Mouse (Mus musculus) Muller cell, postnatal 12 days (primary cell): ENCODE measurements around the gene Gm2001.
"Not testable (repeated sequence)": the region's sequence is repeated elsewhere in the genome, so short reads cannot be mapped to it uniquely, and the experiment has no call there.

Experiments
- DNase-seq: peaks from one replicate; pipeline ENCODE4 v3.0.0-alpha.2; 2015; ENCODE audit errors: inconsistent ontology term

The Gm2001 gene

GRCm38 (mm10) chr12:87842239-87842638 is at the start of gene Gm2001:
Gene Gm2001 (minus strand): TSS chr12:87842339.
- not testable (repeated sequence) for DNase-seq

DNA sequence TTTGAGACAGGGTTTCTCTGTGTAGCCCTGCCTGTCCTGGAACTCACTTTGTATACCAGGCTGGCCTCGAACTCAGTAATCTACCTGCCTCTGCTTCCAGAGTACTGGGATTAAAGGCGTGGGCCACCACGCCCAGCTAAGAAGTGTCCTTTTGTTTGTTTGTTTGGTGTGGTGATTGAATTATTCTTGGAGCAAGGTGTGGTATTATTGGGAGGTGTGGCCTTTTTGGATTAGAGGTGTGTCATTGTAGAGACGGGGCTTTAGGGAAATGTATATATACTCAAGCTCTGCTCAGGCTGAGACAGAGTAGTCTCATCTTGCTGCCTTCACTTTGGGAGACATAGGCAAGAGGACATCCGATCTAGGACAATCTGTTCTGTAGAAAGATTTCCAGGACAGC is 31.6 kb upstream of the Gm2001 start, which contains the start of gene Gm2016:
TSS of gene Gm2016 (plus strand) at position 301 of the 400 bp plus-strand sequence.
- DNase-seq, result not testable (repeated sequence)

DNA sequence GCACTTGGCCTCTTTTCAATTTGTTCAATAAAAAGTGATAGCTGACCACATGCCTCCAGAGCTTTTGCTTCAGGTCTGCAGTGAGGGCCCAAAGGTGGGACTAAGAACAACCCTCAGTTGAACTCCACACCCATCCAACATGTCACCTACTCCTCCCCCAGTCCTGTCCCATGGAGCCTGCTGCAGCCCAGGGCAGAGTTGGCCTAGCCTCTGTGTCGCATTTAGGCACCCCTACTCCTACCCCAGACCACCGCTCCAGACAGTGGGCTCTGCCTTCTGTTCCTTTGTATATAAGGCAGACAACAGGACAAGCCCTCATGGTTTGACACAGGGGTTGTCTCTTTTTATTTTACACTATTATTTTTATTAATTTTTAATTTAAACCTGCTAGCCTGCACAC is 21.9 kb upstream of the Gm2001 start:
- not testable (repeated sequence) for DNase-seq

GRCm38 (mm10) chr12:87863638-87864037 is 21.5 kb upstream of the Gm2001 start:
- DNase-seq, result not testable (repeated sequence)

GRCm38 (mm10) chr12:87861740-87862692 is 19.9 kb upstream of the Gm2001 start:
- not testable (repeated sequence) for DNase-seq

GRCm38 (mm10) chr12:87856067-87856466 is 13.9 kb upstream of the Gm2001 start:
- DNase-seq, result not testable (repeated sequence)

DNA sequence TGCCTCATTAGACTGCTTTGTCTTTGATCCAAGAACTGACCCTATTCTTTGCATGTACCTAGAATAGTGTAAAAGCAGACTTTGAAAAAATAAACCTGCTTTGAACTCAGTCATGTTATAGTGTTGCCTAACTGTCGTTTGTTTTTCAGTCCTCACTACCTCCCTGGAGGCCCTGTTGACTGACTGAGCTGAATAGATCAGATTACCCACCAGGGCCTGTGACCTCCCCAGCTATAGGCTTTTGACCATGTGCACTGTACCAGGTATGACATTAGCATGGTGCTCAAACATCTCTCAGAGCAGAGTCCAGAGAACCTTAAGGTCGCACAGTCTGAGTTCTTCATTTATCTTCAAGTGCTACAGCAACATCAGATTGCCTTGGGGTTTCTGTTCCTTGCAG is 8.5 kb upstream of the Gm2001 start:
- DNase-seq, result not testable (repeated sequence)

DNA sequence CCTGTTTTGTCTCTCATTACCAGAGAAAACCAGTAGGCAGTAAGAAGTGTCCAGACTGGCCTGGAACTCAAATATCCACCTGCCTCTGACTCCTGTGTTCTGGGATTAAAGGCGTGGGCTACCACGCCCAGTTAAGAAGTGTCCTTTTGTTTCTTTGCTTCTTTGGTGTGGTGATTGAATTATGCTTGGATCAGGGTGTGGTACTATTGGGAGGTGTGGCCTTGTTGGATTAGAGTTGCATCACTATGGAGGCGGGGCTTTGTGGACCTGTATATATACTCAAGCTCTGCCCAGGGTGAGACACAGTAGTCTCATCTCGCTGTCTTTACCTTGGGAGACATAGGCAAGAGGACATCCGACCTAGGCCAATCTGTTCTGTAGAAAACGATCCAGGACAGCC is 25.9 kb downstream of the Gm2001 start, which contains the start of gene BB287469:
TSS of gene BB287469 (plus strand) at position 301 of the 400 bp plus-strand sequence.
- not testable (repeated sequence) for DNase-seq

GRCm38 (mm10) chr12:87797971-87798370 is 44.2 kb downstream of the Gm2001 start:
- DNase-seq, result not testable (repeated sequence)

- DNase-seq, result not testable (repeated sequence)
Observed at GRCm38 (mm10) chr12:87795212-87795611, 46.9 kb downstream of the Gm2001 start, which contains the start of gene Gm21936. Gene Gm21936 (plus strand): TSS chr12:87795512.
